Mouse (Mus musculus) liver, embryonic 16.5 days (tissue): ENCODE results near the gene Sftpa1. TPM values are rescaled to one million over a fixed set of nuclear protein-coding genes. Genes with fewer than 3 reads are reported as not detected.

Source experiments
- ATAC-seq: fragments of 200-750 bp; cut with Nextera tagmentation; 2 replicates; pipeline ENCODE4 v1.8.0; 2017; ENCODE audit warnings: low read depth, mild to moderate bottlenecking, moderate number of reproducible peaks, moderate library complexity
- H3K27ac ChIP-seq: fragments of 300-500 bp; sonication (generic); 2 replicates; pipeline ENCODE4 v1.5.1; 2014; ENCODE audit warnings: mild to moderate bottlenecking, low read length
- H3K27me3 ChIP-seq: fragments of 300-500 bp; sonication (generic); 2 replicates; pipeline ENCODE4 v1.6.1; 2014; ENCODE audit warnings: low read depth, low read length, mixed read lengths; ENCODE audit not compliant: control insufficient read depth, insufficient read depth
- H3K36me3 ChIP-seq: fragments of 300-500 bp; sonication (generic); 2 replicates; pipeline ENCODE4 v1.6.1; 2014; ENCODE audit warnings: mild to moderate bottlenecking; ENCODE audit not compliant: control insufficient read depth, insufficient read depth
- H3K4me1 ChIP-seq: fragments of 300-500 bp; sonication (generic); 2 replicates; pipeline ENCODE4 v1.6.1; 2014; ENCODE audit warnings: low read depth, low read length, mixed read lengths; ENCODE audit not compliant: control insufficient read depth
- H3K4me2 ChIP-seq: fragments of 300-500 bp; sonication (generic); 2 replicates; pipeline ENCODE4 v1.6.1; 2014; ENCODE audit warnings: low read depth, low read length, mixed read lengths
- H3K4me3 ChIP-seq: fragments of 300-500 bp; sonication (generic); 2 replicates; pipeline ENCODE4 v1.5.1; 2014; ENCODE audit warnings: low read depth, mild to moderate bottlenecking, low read length
- H3K9ac ChIP-seq: fragments of 300-500 bp; sonication (generic); 2 replicates; pipeline ENCODE4 v1.6.1; 2014; ENCODE audit warnings: low read depth, low read length
- H3K9me3 ChIP-seq: fragments of 300-500 bp; sonication (generic); replicated peaks from 2 replicates; pipeline ENCODE4 v1.6.1; 2016; ENCODE audit warnings: low read length; ENCODE audit not compliant: control insufficient read depth
- WGBS: fragments of 180-500 bp; shearing (Covaris S2); extraction: QIAGEN DNeasy Blood & Tissue Kit; methylation state at CpG from one replicate; pipeline ENCODE4 v1.1.7; 2014; ENCODE audit not compliant: insufficient replicate concordance; 5-methylcytosine and 5-hydroxymethylcytosine counted together
- polyA plus RNA-seq: library from polyadenylated mRNA; unstranded; fragments of >200 nt; fragmentation: Nextera tagmentation; extraction: Ambion mirVana; gene quantifications from 2 replicates; pipeline ENCODE4 v1.2.1, GENCODE M21; 2015

Gene Sftpa1
- polyA plus RNA-seq, 1 experiment from 2014 or later: 0.21 TPM

DNA sequence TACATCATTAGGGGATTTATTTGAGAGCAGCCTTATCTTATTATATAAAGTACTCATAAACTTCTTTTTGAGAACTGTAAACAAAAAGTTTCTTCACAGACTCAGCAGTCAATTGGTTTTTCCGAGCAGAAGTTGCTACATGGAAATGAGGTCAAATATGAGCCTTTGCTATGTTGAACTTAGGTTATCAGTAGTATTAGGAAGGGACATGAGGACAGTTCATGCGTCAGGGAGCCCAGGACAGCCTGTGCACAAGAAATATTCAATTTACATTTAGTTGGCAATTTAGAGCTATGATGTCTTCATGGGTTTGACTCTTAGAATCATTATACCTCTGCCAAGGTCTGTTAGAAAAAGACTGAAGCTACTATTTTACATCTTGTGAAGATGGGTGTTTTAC lies 29.3 kb upstream of the Sftpa1 start:
- H3K27me3 ChIP-seq: no peaks in the 10 kb centered on the region
- H3K4me2 ChIP-seq: no peak overlapping the region
- WGBS: 39% methylated on average over 2 of the region's 2 CpGs
- H3K9ac ChIP-seq: no peak overlapping the region
- H3K36me3 ChIP-seq: no peaks in the 10 kb centered on the region
- no peaks in the 10 kb centered on the region for H3K9me3 ChIP-seq
- H3K27ac ChIP-seq: no peak overlapping the region
- H3K4me3 ChIP-seq: no peak overlapping the region
- no peak for ATAC-seq
- no peaks in the 10 kb centered on the region for H3K4me1 ChIP-seq

DNA sequence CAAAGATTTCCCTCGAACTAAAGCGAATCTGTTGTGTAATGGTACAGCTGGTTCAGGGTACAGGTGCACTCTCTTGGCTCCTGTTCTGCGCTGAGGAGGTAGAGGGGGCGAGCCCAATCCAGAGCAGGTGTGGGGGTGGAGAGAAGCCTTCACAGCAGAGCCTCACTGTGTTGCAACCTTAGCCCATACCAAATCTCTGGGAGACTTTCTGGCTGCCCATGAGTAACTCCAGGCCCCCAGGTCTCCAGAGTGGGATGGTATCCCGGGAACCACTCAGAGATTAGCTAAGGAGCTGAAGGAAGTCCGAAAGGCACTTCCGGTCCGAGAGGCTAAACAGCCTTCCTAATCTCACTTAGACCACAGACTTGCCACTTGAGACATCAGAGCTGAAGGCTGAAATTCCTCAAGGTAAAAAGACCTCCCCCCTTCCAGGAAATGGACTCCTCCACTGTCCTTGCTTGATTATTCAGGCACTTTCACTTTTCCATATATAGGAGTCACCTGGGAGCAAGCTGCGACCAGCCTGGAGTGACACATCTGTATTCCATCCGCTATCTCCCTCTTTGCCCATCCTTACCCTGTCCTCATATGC lies 26.6 kb upstream of the Sftpa1 start, which contains the start of gene Mat1a:
Gene Mat1a (plus strand): TSS at position 183 of the 592 bp plus-strand sequence.
- H3K4me3 ChIP-seq: peak within 1 kb of the TSS; percentile 40
- no peaks in the 10 kb centered on the region for H3K9me3 ChIP-seq
- 47% methylated on average over 10 of the region's 10 CpGs for WGBS
- no peaks in the 10 kb centered on the region for H3K27me3 ChIP-seq
- H3K36me3 ChIP-seq: no peaks in the 10 kb centered on the region
- peak within 1 kb of the TSS; percentile 41 for H3K4me2 ChIP-seq
- peak within 1 kb of the TSS; percentile 54 for H3K27ac ChIP-seq
- H3K4me1 ChIP-seq: no peaks in the 10 kb centered on the region
- ATAC-seq: peak; percentile 96
- H3K9ac ChIP-seq: peak within 1 kb of the TSS; percentile 8; the same call in 1 of the 2 replicates

GRCm38 (mm10) chr14:41111031-41111668 lies 20.4 kb upstream of the Sftpa1 start:
- 58% methylated on average over 7 of the region's 7 CpGs for WGBS
- peak; percentile 47; the same call in 1 of the 2 replicates for ATAC-seq
- H3K4me2 ChIP-seq: no peak overlapping the region
- no peaks in the 10 kb centered on the region for H3K9me3 ChIP-seq
- no peaks in the 10 kb centered on the region for H3K27me3 ChIP-seq
- H3K27ac ChIP-seq: no peak overlapping the region
- peaks cover 3% of the 10 kb centered on the region for H3K4me1 ChIP-seq
- H3K36me3 ChIP-seq: no peaks in the 10 kb centered on the region
- no peak overlapping the region for H3K9ac ChIP-seq
- no peak overlapping the region for H3K4me3 ChIP-seq

DNA sequence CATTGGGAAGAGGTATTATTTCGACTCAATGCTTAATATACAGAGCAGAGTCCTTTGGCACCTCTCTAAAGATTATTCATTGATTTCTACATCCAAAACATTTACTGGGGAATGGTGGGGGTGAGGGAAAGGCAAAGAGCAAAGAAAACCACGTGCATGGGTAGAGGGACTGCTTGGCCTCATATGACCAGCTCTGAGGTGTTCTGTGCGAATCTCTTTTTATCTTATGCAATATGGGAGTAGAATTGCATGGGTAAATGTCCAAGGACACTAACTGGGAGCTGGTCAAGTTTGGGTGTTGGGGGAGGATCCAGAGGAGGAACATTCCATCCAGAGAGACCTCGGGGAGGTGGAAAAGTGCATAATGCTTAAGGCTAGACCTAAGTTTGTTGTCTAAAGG lies 18.6 kb upstream of the Sftpa1 start:
- peak; percentile 85 for ATAC-seq
- peaks cover 3% of the 10 kb centered on the region for H3K4me1 ChIP-seq

DNA sequence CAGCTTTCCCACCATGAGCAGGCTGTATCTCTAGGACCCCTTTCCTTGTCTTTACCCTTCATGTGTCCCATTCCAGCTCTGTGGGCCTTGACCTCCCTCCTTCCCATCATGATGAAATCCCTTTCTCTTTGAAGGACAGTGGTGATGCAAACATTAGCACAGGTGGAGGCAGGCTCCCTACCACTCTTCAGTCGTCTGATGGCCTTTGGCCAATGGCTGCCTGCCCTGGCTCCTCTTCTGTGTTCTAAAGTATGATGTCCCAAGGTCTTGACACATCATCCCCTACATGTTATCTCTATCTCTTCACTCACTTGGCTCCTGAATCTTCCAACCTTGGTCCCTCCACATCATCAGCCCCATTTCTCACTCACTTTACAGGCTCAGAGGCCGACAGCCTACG lies 15.3 kb upstream of the Sftpa1 start:
- Histone ChIP-seq H3K9ac (no peak overlapping the region), H3K27ac (no peak overlapping the region), H3K4me2 (no peak overlapping the region), H3K9me3 (no peaks in the 10 kb centered on the region), H3K36me3 (no peaks in the 10 kb centered on the region), H3K4me1 (peaks cover 3% of the 10 kb centered on the region), H3K4me3 (no peak overlapping the region), H3K27me3 (no peaks in the 10 kb centered on the region)
- 67% methylated on average over 3 of the region's 3 CpGs for WGBS
- no peak for ATAC-seq

More for the DNA sequence above, 18.6 kb upstream of the Sftpa1 start:
- H3K4me3 ChIP-seq: no peak overlapping the region
- H3K9me3 ChIP-seq: no peaks in the 10 kb centered on the region
- H3K9ac ChIP-seq: no peak overlapping the region
- H3K4me2 ChIP-seq: no peak overlapping the region
- 41% methylated on average over 4 of the region's 4 CpGs for WGBS
- no peaks in the 10 kb centered on the region for H3K27me3 ChIP-seq
- H3K36me3 ChIP-seq: no peaks in the 10 kb centered on the region
- H3K27ac ChIP-seq: no peak overlapping the region

DNA sequence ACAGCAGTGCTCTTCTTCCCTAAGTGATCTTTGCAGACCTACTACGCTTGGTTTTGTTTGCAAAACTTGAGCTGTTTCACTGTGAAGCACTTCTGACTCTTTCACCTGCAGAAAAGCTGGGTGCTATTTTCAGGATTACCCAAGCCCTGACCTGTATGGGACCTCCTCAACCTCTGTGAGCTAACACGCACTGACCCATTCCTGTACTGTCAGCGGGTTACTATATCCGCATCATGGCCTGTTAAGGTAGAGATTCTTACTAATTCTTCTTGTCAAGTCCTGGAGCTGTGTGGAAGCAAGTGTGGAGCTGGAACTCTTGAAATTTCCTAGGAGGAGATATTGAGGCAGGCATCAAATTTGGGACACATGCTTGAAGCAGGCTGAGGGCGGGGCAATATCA lies 6.9 kb upstream of the Sftpa1 start:
- Histone ChIP-seq H3K9me3 (no peaks in the 10 kb centered on the region), H3K36me3 (no peaks in the 10 kb centered on the region), H3K27me3 (no peaks in the 10 kb centered on the region), H3K4me2 (no peak overlapping the region), H3K4me3 (no peak overlapping the region), H3K27ac (no peak overlapping the region), H3K4me1 (no peaks in the 10 kb centered on the region), H3K9ac (no peak overlapping the region)
- no peak for ATAC-seq
- WGBS: 67% methylated on average over 5 of the region's 5 CpGs

GRCm38 (mm10) chr14:41127997-41128396 lies 3.6 kb upstream of the Sftpa1 start:
- 18% methylated on average over 4 of the region's 4 CpGs for WGBS
- no peak for ATAC-seq
- Histone ChIP-seq H3K36me3 (no peaks in the 10 kb centered on the region), H3K9ac (no peak overlapping the region), H3K4me2 (no peak overlapping the region), H3K4me3 (no peak overlapping the region), H3K27me3 (no peaks in the 10 kb centered on the region), H3K27ac (no peak overlapping the region), H3K9me3 (no peaks in the 10 kb centered on the region), H3K4me1 (no peaks in the 10 kb centered on the region)

DNA sequence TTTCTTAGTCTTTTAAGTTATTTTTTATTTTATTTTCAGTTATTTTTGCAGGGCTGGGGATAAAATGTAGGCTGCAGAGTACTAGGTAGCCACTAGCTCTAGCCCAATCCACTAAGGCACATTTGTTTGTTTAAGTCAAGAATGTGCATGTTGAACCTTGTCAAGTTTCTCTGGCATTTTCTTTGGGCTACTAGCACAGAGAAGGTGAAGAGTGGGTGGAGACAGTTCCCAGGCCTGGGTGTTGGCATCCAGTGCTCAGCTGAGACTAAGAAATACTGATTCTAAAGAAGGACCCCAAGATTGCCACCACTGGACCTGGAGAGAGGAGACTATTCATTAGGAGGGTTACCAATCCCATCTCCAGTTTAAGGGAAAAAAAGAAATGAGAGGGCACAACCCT lies 5.4 kb downstream of the Sftpa1 start:
- Histone ChIP-seq H3K4me3 (no peak overlapping the region), H3K4me1 (no peaks in the 10 kb centered on the region), H3K36me3 (no peaks in the 10 kb centered on the region), H3K27me3 (no peaks in the 10 kb centered on the region), H3K4me2 (no peak overlapping the region), H3K27ac (no peak overlapping the region), H3K9ac (no peak overlapping the region), H3K9me3 (no peaks in the 10 kb centered on the region)
- ATAC-seq: no peak

GRCm38 (mm10) chr14:41140686-41141085 lies 9.1 kb downstream of the Sftpa1 start:
- no peak overlapping the region for H3K4me3 ChIP-seq
- 45% methylated on average over 1 of the region's 1 CpGs for WGBS
- H3K27ac ChIP-seq: no peak overlapping the region
- H3K36me3 ChIP-seq: no peaks in the 10 kb centered on the region
- H3K9ac ChIP-seq: no peak overlapping the region
- no peak overlapping the region for H3K4me2 ChIP-seq
- no peaks in the 10 kb centered on the region for H3K27me3 ChIP-seq
- no peak for ATAC-seq
- H3K4me1 ChIP-seq: no peaks in the 10 kb centered on the region
- no peaks in the 10 kb centered on the region for H3K9me3 ChIP-seq
